Mouse (Mus musculus): ENCODE measurements at regions not wholly inside any gene's neighbourhood (a gene's known extent, or its start where the extent isn't known, plus 50 kb on each side); places are given as distances from the start of the nearest gene placed in this dataset.
"Not testable (repeated sequence)": the region's sequence is repeated elsewhere in the genome, so short reads cannot be mapped to it uniquely, and the experiment has no call there.

- no peak for TF ChIP-seq GATA1 (IDR thresholded peaks at IDR 0.05; ENCODE audit: low read length)
- no peak for TF ChIP-seq TAL1 (IDR thresholded peaks at IDR 0.05; ENCODE audit: low read length)
- no peaks in the 10 kb centered on the region for H3K4me1 ChIP-seq (ENCODE audit: control insufficient read depth)
- H3K4me3 ChIP-seq (replicated peaks): no peak overlapping the region
- H3K27me3 ChIP-seq (ENCODE audit: control insufficient read depth): no peaks in the 10 kb centered on the region
- no peaks in the 10 kb centered on the region for H3K36me3 ChIP-seq (ENCODE audit: control insufficient read depth)
- peaks cover 58% of the 10 kb centered on the region for H3K9me3 ChIP-seq (ENCODE audit: control insufficient read depth, low read length)
These were observed 179.0 kb upstream of the Afdn start for GRCm38 (mm10) chr17:13581214-13581920.

GRCm38 (mm10) chr17:13581995-13582588 is 178.2 kb upstream of the Afdn start:
- no peaks in the 10 kb centered on the region for H3K27me3 ChIP-seq (ENCODE audit: control insufficient read depth)
- H3K9me3 ChIP-seq (ENCODE audit: control insufficient read depth, low read length): peaks cover 58% of the 10 kb centered on the region

GRCm38 (mm10) chr17:13583475-13584233 is 176.7 kb upstream of the Afdn start:
- no peak for TF ChIP-seq GATA1 (IDR thresholded peaks at IDR 0.05; ENCODE audit: low read length)
- TF ChIP-seq TAL1 (IDR thresholded peaks at IDR 0.05; ENCODE audit: low read length): no peak
- H3K4me3 ChIP-seq (replicated peaks): no peak overlapping the region
- no peaks in the 10 kb centered on the region for H3K4me1 ChIP-seq (ENCODE audit: control insufficient read depth)
- H3K27me3 ChIP-seq (ENCODE audit: control insufficient read depth): no peaks in the 10 kb centered on the region
- H3K9me3 ChIP-seq (ENCODE audit: control insufficient read depth, low read length): peaks cover 59% of the 10 kb centered on the region
- no peaks in the 10 kb centered on the region for H3K36me3 ChIP-seq (ENCODE audit: control insufficient read depth)

More at GRCm38 (mm10) chr17:13581995-13582588, 178.2 kb upstream of the Afdn start:
- H3K4me3 ChIP-seq (replicated peaks): no peak overlapping the region
- no peaks in the 10 kb centered on the region for H3K4me1 ChIP-seq (ENCODE audit: control insufficient read depth)
- TF ChIP-seq GATA1 (IDR thresholded peaks at IDR 0.05; ENCODE audit: low read length): no peak
- no peak for TF ChIP-seq TAL1 (IDR thresholded peaks at IDR 0.05; ENCODE audit: low read length)
- H3K36me3 ChIP-seq (ENCODE audit: control insufficient read depth): no peaks in the 10 kb centered on the region

- H3K4me1 ChIP-seq (ENCODE audit: control insufficient read depth): no peaks in the 10 kb centered on the region
- no peak overlapping the region for H3K4me3 ChIP-seq (replicated peaks)
- H3K27me3 ChIP-seq (ENCODE audit: control insufficient read depth): no peaks in the 10 kb centered on the region
- TF ChIP-seq GATA1 (IDR thresholded peaks at IDR 0.05; ENCODE audit: low read length): no peak
- TF ChIP-seq TAL1 (IDR thresholded peaks at IDR 0.05; ENCODE audit: low read length): no peak
- H3K36me3 ChIP-seq (ENCODE audit: control insufficient read depth): no peaks in the 10 kb centered on the region
- H3K9me3 ChIP-seq (ENCODE audit: control insufficient read depth, low read length): peaks cover 59% of the 10 kb centered on the region
These were observed 175.9 kb upstream of the Afdn start for GRCm38 (mm10) chr17:13584394-13584793.

- not testable (repeated sequence) for H3K27me3 ChIP-seq (ENCODE audit: control insufficient read depth); H3K4me1 ChIP-seq (ENCODE audit: control insufficient read depth); H3K4me3 ChIP-seq (replicated peaks); H3K36me3 ChIP-seq (ENCODE audit: control insufficient read depth)
- peaks cover 22% of the 10 kb centered on the region for H3K9me3 ChIP-seq (ENCODE audit: control insufficient read depth, low read length)
These were observed 170.0 kb upstream of the Afdn start for GRCm38 (mm10) chr17:13590240-13590837.

Data from erythroblast, embryonic 14.5 days (primary cell).